Mouse (Mus musculus): ENCODE measurements at regions not wholly inside any gene's neighbourhood (a gene's known extent, or its start where the extent isn't known, plus 50 kb on each side); places are given as distances from the start of the nearest gene placed in this dataset.

DNA sequence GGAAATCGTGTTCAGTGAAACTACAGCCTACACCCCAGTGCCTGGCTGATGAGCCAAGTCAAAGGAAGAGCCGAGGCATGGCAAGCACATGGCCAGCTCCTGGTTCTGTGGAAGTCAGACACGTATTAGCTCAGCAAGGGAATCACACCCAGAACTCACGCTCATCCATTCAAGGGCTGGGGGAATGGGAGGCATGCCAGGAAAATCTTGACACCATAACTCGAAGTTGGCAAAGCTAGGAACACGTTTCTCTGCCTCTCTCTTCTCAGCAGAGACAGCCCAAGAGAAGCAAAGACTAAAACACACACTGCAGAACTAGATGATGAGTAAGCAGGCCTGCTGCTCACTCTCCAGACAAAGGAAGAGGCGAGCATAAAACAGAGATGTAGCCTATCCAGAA lies 53.5 kb upstream of the Ypel5 start:
- intact Hi-C loops (cut with DNase I), result loop anchor here (1.0 to 5.0 kb wide), 4 partner anchors 176 to 1235 kb away; no protein-coding TSS in a partner anchor
- peak in 1 of 2 experiments; percentile 65 for DNase-seq (ENCODE audit: low spot score in 2 of 2)

DNA sequence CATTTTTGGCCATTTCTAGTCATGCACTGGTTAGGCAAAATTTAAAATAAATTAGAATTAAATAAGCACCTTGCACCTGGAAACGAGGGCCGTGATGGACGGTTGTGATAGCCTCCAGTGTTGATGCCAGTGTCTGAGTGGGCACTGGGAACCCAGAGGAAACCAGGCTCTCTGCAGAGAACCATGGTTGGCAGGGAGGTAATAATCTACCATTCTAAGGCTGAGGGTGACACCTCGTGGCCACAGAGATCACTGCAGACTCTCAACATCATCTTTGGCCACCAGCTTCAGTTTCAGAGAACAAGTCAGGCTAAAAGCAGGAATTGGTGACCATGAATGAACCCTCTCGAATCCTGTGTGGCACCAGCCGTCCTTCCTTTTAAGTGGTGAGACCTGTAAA lies 54.5 kb upstream of the Ypel5 start:
- intact Hi-C loops (cut with DNase I), result loop anchor here (1.0 to 5.0 kb wide), 5 partner anchors 175 to 1234 kb away; no protein-coding TSS in a partner anchor

DNA sequence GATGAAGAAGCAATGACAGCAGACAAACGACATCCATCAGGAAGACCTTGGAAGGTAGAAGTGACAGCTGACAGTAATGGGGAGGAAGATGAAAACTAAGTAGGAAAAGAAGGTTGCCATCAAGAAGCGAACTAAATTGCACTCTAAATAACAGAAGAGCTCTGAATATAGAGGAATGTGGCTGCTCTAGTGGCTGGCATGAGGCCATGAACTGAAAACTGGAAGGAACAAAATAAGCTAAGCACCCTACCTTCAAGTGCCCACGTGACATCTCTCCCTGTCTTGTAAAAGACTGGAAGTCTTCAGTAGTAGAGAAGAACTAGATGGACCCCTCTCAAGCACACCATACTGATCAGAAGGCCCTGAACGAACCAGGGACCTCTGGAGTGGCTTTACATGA lies 68.0 kb upstream of the Ypel5 start:
- no peak for DNase-seq (ENCODE audit: low spot score in 2 of 2)

More for the DNA sequence above, 54.5 kb upstream of the Ypel5 start:
- peak; percentile 81 to 87 for DNase-seq (ENCODE audit: low spot score in 2 of 2)

DNA sequence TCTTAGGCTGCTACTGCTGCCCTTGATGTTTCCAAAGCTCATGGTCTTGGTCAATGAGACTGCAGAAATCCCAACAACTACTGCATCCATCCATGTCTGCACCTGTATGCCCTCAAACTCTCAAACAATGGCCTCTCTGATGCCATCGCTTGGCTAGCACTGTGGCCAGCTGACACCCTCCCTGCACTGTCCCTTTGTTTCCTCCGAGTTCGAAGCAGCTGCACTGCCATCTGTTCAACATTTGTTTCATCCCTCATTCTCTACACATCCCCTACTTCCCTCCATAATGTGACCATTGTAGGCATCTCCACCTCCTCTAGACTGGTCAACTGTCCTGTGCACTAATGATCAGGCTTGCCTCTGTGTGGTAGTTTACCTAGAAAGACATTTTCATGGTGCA lies 75.3 kb upstream of the Ypel5 start:
- intact Hi-C loops (cut with DNase I), result no loop called here
- DNase-seq (ENCODE audit: low spot score in 2 of 2), result peak in 1 of 2 experiments; percentile 14

More for the DNA sequence above, 68.0 kb upstream of the Ypel5 start:
- intact Hi-C loops (cut with DNase I), result no loop called here

DNA sequence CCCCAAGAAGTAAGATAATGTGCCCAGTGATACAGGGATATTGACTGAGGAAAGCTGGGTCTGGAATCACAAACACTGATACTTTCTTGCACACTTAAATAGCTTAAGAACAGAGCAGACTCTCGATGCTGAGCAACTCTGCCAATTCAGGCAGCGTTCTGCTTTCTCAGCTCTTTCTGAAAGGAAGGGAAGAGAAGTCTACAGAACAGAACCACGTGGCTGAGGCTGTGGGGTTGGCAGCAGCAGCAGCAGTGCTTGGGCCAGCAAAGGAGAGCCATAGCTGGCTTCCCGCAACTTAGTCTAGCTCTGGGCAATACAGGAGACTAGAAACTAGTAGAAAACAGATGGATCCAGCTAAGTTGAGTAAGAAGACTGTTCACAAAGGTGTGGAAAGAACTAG lies 89.8 kb upstream of the Ypel5 start:
- intact Hi-C loops (cut with DNase I), result no loop called here
- DNase-seq (ENCODE audit: low spot score in 2 of 2), result peak; percentile 17 to 38

DNA sequence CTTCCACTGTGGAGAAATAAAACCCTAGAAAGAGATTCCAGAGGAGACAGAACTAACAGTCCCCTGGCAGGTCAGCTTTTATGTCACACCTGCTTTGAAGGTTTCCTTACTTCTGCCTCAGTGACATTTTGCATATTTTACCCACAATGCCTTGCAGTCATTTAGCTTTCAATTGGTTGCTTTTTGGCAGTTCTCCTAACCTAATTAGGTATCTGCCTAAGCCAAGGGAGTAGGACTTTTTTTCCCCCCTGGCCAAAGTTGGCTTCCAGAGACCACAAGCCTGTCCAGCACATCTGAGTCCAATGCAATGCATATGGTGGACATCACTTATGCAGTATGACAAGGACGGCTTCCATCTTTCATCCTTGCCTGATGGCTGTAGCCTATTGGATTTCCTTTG lies 103.2 kb upstream of the Ypel5 start:
- intact Hi-C loops (cut with DNase I), result no loop called here
- peak in 1 of 2 experiments; percentile 3 for DNase-seq (ENCODE audit: low spot score in 2 of 2)

DNA sequence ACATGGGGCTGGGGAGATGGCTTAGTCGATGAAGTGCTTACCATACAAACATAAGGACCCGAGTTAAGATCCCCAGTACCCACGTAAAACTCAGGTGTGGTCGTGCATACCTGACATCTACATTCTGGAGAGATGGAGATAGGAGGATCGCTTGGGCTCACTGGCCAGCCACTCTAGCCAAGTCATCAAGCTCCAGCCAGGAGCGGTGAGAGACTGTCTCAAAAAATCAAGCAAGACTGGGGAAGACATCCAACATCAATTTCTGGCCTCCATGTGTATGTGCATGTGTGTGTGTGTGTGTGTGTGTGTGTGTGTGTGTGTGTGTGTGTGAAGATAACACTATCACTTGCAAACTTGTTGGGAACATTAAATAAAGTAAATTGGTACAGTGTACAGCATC lies 104.6 kb upstream of the Ypel5 start:
- no peak for DNase-seq (ENCODE audit: low spot score in 2 of 2)
- intact Hi-C loops (cut with DNase I), result no loop called here

DNA sequence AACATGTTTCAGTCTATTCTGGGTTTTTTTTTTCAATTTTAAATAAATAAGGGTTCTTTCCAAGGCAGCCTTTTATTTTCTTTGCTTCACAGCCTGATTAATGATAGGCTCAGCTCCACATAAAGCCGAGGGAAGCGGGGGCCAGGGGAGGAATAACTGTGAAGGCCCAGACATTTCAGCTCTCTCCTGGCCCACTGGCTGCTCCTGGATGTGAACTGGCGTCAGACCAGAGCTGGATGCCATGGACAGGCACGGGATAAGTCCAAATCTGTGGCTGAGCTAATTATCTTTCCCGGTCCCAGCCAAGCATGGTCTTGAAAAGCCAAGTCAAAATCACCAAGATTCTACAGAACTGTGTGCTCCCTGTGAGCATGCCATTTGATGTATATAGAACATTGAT lies 105.1 kb upstream of the Ypel5 start:
- DNase-seq (ENCODE audit: low spot score in 2 of 2), result peak; percentile 1
- intact Hi-C loops (cut with DNase I), result no loop called here

DNA sequence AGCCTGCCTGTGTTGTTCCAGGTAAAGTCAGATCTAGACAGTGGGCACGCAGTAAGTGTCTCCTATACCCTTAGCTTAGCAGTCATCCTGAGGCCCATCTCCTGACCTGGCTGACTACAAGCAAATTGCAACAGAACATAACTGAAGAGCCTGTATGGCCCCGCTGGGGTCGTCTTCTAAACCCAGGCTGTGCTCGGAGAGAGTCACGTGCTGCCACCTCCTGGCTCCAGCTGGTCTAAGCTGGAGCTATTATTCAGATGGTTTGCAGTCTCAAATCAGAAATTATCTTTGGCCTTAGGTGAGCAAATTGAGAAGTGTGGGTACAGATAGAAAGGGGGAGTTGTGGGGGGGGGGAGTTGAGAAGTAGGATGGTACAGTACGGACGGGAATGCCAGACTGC lies 115.5 kb upstream of the Ypel5 start:
- intact Hi-C loops (cut with DNase I), result loop anchor here (10.0 kb wide), 1 partner anchor 116 kb away; the partner anchor contains the start of gene Alk
- DNase-seq (ENCODE audit: low spot score in 2 of 2), result no peak

DNA sequence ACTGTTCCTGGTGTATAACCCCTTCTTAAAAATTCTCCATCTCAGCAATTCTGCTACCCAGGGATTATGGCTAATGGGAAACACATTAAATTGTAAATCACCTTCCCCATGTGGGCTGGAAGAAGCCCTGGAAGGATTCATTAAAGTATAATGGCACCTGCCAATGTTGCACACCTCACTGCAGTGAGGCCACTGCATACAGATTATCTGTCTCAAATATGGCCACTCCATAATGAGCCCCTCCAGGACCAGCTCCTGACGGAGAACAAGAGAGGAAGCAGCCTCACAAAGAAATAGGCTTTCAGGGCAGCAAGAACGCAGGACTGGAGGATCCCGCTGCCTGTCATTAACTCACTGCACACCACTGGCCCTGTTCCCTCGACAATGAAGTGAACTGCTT lies 115.2 kb upstream of the Alk start:
- intact Hi-C loops (cut with DNase I), result loop anchor here (10.0 kb wide), 1 partner anchor 115 kb away; the partner anchor contains the start of gene Alk

DNA sequence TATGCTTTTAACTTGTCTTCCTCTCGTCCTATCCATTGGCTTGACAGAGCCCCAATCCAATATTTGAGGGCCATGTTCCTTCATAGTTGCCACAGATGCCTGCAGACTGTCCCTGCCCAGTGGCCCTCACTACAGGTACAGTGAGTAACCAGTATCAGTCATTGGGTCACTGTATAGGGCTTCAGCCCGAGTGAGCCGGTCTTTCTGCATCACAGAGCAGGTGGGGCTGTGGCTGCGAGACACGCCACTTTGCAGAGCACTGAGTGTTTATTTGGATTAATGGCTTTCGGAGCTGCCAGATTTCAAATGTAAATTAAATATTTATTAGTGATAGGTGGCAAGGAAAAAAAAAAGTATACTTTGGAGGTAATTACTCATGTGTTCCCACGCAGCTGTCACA lies 87.2 kb upstream of the Alk start:
- DNase-seq (ENCODE audit: low spot score in 2 of 2), result no peak
- intact Hi-C loops (cut with DNase I), result no loop called here

More for the DNA sequence above, 115.2 kb upstream of the Alk start:
- DNase-seq (ENCODE audit: low spot score in 2 of 2), result no peak

DNA sequence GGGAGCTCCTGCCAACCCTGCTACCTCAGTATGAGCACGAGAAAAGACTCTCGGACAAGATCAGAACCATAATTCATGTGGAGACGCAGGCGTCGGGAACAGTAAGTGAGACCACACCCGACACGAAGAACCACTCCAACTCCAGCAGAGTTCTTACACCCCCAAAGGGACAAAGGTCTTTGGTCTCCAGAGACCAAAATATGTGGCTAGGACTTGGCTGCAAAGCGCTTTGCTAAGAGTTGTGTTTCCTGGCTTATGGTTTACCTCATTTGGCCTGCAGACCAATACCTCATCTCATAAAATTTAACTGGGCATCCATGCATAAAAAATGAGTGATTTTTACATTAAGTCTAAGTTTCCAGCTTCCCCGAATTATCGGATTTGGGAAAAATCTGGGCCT lies 85.2 kb upstream of the Alk start:
- intact Hi-C loops (cut with DNase I), result no loop called here
- DNase-seq (ENCODE audit: low spot score in 2 of 2), result no peak

DNA sequence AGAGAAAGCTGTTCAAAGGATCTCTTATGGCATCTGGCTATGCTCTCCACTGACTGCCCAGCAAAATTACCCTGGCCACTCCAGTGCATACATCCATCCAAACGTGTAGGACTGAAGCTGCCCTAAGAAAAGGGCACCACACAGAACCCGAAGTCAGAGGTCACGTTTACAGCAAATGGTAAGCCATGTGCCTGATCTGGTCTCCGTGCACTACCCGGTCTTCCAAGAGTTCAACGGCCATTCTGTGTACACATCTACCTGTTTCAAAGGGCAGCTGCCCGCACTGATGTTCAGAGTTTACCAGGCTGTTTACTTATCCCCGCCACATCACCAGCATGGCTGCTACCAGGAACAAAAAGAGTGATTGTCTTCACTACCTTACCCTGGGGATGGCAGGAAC lies 84.4 kb upstream of the Alk start:
- intact Hi-C loops (cut with DNase I), result no loop called here
- no peak for DNase-seq (ENCODE audit: low spot score in 2 of 2)

DNA sequence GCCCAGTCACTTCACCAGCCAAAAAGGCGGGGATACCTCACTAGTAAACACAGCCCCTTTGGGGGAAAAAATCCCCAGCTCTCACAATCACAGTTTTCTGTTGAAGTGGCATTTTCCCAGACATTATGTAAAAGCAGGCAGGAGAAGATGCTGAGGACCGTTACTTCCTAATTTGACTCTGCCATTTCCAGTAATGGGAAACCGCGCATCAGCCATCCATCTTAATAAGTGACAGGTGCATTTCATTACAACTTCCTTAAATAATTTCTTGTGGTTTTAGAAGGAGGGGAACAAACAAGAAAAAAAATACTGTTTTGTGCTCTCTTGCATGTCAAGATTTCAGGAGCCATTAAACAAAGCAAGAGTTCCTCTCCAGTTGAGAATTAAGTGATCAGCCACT lies 70.2 kb upstream of the Alk start:
- DNase-seq (ENCODE audit: low spot score in 2 of 2), result no peak
- intact Hi-C loops (cut with DNase I), result no loop called here

DNA sequence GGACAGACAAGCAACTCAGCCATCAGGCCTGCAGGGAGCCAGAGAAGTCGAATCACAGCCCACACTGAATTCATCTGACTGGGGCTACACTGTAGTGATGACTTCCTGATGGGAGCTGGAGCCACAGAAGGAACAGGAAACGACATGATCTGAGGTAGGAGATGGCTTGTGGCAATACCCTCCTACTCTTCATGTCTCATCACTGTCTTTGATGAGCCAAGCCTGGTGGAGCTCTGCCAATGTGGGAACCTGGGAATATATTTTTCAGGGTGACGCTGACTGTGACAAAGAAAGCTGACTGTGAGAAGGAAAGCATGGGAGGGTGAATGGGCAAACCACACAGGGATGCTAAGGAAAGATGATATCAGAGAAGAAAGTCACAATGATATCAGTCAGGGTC lies 67.6 kb upstream of the Alk start:
- DNase-seq (ENCODE audit: low spot score in 2 of 2), result peak; percentile 13 to 84
- intact Hi-C loops (cut with DNase I), result no loop called here

DNA sequence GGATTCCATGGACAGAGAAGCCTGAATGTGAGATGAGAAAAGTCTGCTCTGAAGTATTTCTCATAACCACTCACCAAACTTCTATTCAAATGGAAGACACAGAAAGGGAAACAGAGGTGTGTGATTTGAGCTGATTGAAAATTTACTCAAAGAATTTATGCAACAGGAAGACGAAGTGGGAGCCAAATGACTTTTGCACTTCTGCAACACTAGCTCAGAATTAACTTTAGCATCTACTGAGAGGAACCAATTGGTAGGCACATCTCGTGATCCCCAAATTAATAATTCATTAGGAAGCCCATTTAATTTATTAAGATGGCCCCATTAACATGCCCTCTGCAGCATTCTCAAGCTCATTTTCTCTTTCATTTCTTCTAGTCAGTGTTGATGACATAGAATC lies 62.5 kb upstream of the Alk start:
- DNase-seq (ENCODE audit: low spot score in 2 of 2), result no peak
- intact Hi-C loops (cut with DNase I), result no loop called here

DNA sequence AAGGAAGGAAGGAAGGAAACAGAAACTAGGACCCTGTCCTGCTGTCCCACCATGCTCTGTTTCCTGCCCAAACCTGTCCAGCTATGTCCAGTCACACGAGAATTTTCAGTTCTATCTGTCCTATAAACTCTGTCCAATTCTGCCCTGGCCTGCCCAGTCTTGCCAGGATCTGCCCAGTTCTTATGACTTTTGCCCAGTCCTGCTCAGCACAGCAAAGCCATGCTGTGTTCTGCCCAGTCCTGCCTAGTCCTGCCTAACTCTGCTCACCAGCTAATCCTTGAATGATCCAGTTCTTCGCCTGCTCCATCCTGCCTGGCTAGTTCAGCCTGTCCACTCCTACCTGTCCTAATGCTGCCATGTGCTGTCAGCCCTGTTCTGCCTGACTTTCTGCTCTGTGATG lies 57.3 kb upstream of the Alk start:
- intact Hi-C loops (cut with DNase I), result no loop called here
- DNase-seq (ENCODE audit: low spot score in 2 of 2), result no peak

DNA sequence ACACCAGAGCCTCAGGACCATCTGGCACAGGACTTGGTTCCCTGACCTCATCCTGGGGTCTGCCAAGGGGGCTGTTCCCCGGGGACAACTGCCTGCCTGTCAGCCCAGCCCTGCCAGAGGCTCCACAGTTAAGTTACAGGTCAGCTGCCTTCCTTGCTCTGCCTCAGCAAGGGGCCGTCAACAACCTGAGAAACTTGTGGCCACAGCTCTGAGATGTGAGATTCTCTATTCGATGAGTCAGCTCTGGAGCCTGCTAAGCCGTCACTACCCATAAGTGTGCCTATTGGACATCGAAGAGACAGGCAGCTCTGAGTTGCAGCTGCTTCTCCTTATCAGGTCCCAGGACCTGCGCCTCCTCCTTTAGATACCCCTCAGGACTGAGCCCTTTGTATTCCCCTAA lies 54.3 kb upstream of the Alk start:
- no peak for DNase-seq (ENCODE audit: low spot score in 2 of 2)
- intact Hi-C loops (cut with DNase I), result no loop called here

DNA sequence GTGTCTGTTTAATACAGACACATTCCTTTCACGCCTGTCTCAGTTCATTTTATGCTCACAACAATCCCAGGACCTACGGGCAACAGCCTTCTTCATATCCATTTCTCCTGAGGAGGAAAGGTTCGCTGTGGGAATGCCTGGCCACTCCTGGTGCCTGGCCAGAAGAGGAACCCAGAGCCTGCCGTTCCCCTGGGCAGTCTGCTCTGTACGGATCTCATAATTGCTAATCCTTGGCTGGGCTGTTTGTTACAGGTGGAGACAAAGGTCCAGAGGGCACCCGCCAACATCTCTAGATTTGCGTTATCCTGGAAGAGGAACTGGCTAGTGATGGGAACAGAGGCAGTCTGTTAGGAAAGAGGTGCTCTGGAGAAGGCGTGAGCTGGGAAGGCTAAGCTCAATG lies 53.4 kb upstream of the Alk start:
- intact Hi-C loops (cut with DNase I), result no loop called here
- no peak for DNase-seq (ENCODE audit: low spot score in 2 of 2)
